Mouse (Mus musculus) forebrain, embryonic 11.5 days (tissue): ENCODE data around the gene Tcp11x2. TPM values are rescaled to one million over a fixed set of nuclear protein-coding genes. Genes with fewer than 3 reads are reported as not detected.

Source experiments
- ATAC-seq: fragments of 200-750 bp; cut with Nextera tagmentation; replicated peaks from 2 replicates; pipeline ENCODE4 v1.8.0; 2017; ENCODE audit warnings: moderate TSS enrichment; ENCODE audit not compliant: low FRiP score
- DNase-seq: peaks from one replicate; pipeline ENCODE4 v3.0.0-alpha.2; 2017; ENCODE audit warnings: low spot score
- H3K27ac ChIP-seq: fragments of 300-500 bp; sonication (generic); 2 replicates; pipeline ENCODE4 v1.5.1; 2014; ENCODE audit warnings: low read depth, low read length
- H3K27me3 ChIP-seq: fragments of 300-500 bp; sonication (generic); 2 replicates; pipeline ENCODE4 v1.6.1; 2014; ENCODE audit warnings: mild to moderate bottlenecking, low read length, mixed read lengths; ENCODE audit not compliant: control insufficient read depth, insufficient read depth
- H3K36me3 ChIP-seq: fragments of 300-500 bp; sonication (generic); 2 replicates; pipeline ENCODE4 v1.6.1; 2014; ENCODE audit warnings: mild to moderate bottlenecking, low read length, moderate library complexity, mixed read lengths; ENCODE audit not compliant: control insufficient read depth, insufficient read depth
- H3K4me1 ChIP-seq: fragments of 300-500 bp; sonication (generic); replicated peaks from 2 replicates; pipeline ENCODE4 v1.6.1; 2014; ENCODE audit warnings: low read length, mixed read lengths; ENCODE audit not compliant: control insufficient read depth, insufficient read depth
- H3K4me2 ChIP-seq: fragments of 300-500 bp; sonication (generic); 2 replicates; pipeline ENCODE4 v1.6.1; 2014; ENCODE audit warnings: low read depth, mild to moderate bottlenecking, low read length, moderate library complexity, mixed read lengths; ENCODE audit not compliant: severe bottlenecking
- H3K4me3 ChIP-seq: fragments of 300-500 bp; sonication (generic); 2 replicates; pipeline ENCODE4 v1.5.1; 2014; ENCODE audit warnings: low read depth, low read length
- H3K9ac ChIP-seq: fragments of 300-500 bp; sonication (generic); 2 replicates; pipeline ENCODE4 v1.6.1; 2014; ENCODE audit warnings: low read length
- H3K9me3 ChIP-seq: fragments of 300-500 bp; sonication (generic); 2 replicates; pipeline ENCODE4 v1.6.1; 2016; ENCODE audit warnings: low read length, mixed read lengths; ENCODE audit not compliant: control insufficient read depth
- WGBS: fragments of 180-500 bp; shearing (Covaris S2); extraction: QIAGEN DNeasy Blood & Tissue Kit; methylation state at CpG from one replicate; pipeline ENCODE4 v1.1.7; 2014; 5-methylcytosine and 5-hydroxymethylcytosine counted together
- polyA plus RNA-seq: library from polyadenylated mRNA; unstranded; fragments of >200 nt; fragmentation: Nextera tagmentation; extraction: Ambion mirVana; gene quantifications from 2 replicates; pipeline ENCODE4 v1.2.1, GENCODE M21; 2014

The Tcp11x2 gene
- not detected in 2 replicates for polyA plus RNA-seq

- Histone ChIP-seq H3K4me2 (no peak within 1 kb of the TSS), H3K36me3 (no peaks in the 10 kb centered on the region), H3K27ac (no peak within 1 kb of the TSS), H3K27me3 (no peaks in the 10 kb centered on the region), H3K4me3 (no peak within 1 kb of the TSS), H3K4me1 (no peaks in the 10 kb centered on the region), H3K9ac (no peak within 1 kb of the TSS), H3K9me3 (no peaks in the 10 kb centered on the region)
- DNase-seq (no peak), ATAC-seq (no peak)
- WGBS = 74% methylated on average over 1 of the region's 1 CpGs
These were observed at the start of gene Tcp11x2 for GRCm38 (mm10) chrX:135693633-135694032. TSS of gene Tcp11x2 (minus strand) at chrX:135693790.

- 19% methylated on average over 7 of the region's 7 CpGs for WGBS
These were observed 49.4 kb upstream of the Tcp11x2 start for GRCm38 (mm10) chrX:135743056-135743355.

GRCm38 (mm10) chrX:135742304-135743055 lies 48.9 kb upstream of the Tcp11x2 start, which contains the start of the genes Armcx5 and Gprasp1:
TSS of gene Armcx5 (plus strand) at chrX:135742733.
TSS of gene Gprasp1 (plus strand) at chrX:135742733.
- peak within 1 kb of the TSS; percentile 66 for H3K27ac ChIP-seq
- no peaks in the 10 kb centered on the region for H3K4me1 ChIP-seq
- ATAC-seq (peak; percentile 98), DNase-seq (peak; percentile 85)
- peak within 1 kb of the TSS; percentile 53 for H3K4me2 ChIP-seq
- H3K4me3 ChIP-seq = peak within 1 kb of the TSS; percentile 50
- 22% methylated on average over 48 of the region's 48 CpGs for WGBS
- H3K27me3 ChIP-seq = no peaks in the 10 kb centered on the region
- H3K36me3 ChIP-seq = no peaks in the 10 kb centered on the region
- H3K9me3 ChIP-seq = no peaks in the 10 kb centered on the region
- H3K9ac ChIP-seq = peak within 1 kb of the TSS; percentile 58

More at GRCm38 (mm10) chrX:135743056-135743355, 49.4 kb upstream of the Tcp11x2 start:
- Histone ChIP-seq H3K27ac (no peak overlapping the region), H3K9me3 (no peaks in the 10 kb centered on the region), H3K4me3 (peak overlapping the region; percentile 50), H3K36me3 (no peaks in the 10 kb centered on the region), H3K9ac (peak overlapping the region; percentile 58), H3K4me1 (no peaks in the 10 kb centered on the region), H3K27me3 (no peaks in the 10 kb centered on the region), H3K4me2 (peak overlapping the region; percentile 53)
- DNase-seq (no peak), ATAC-seq (0 out of 2 replicates have a peak, but pooled peaks have one; percentile 12)

GRCm38 (mm10) chrX:135738730-135739520 lies 45.3 kb upstream of the Tcp11x2 start:
- no peaks in the 10 kb centered on the region for H3K27me3 ChIP-seq
- ATAC-seq = no peak
- no peaks in the 10 kb centered on the region for H3K36me3 ChIP-seq
- 96% methylated on average over 2 of the region's 2 CpGs for WGBS
- no peak overlapping the region for H3K27ac ChIP-seq
- no peaks in the 10 kb centered on the region for H3K4me1 ChIP-seq
- H3K9ac ChIP-seq = no peak overlapping the region
- H3K4me2 ChIP-seq = no peak overlapping the region
- DNase-seq = no peak
- no peaks in the 10 kb centered on the region for H3K9me3 ChIP-seq
- H3K4me3 ChIP-seq = no peak overlapping the region

- DNase-seq (no peak), ATAC-seq (no peak)
- 86% methylated on average over 10 of the region's 10 CpGs for WGBS
- no peaks in the 10 kb centered on the region for H3K4me1 ChIP-seq
- H3K9ac ChIP-seq = no peak within 1 kb of the TSS
- no peaks in the 10 kb centered on the region for H3K36me3 ChIP-seq
- no peaks in the 10 kb centered on the region for H3K9me3 ChIP-seq
- H3K4me3 ChIP-seq = no peak within 1 kb of the TSS
- H3K4me2 ChIP-seq = no peak within 1 kb of the TSS
- no peaks in the 10 kb centered on the region for H3K27me3 ChIP-seq
- H3K27ac ChIP-seq = no peak within 1 kb of the TSS
These were observed 31.6 kb upstream of the Tcp11x2 start, which contains the start of gene Tmsb15a for GRCm38 (mm10) chrX:135725161-135725560. TSS of gene Tmsb15a (minus strand) at chrX:135725261.

- Histone ChIP-seq H3K9ac (no peak overlapping the region), H3K36me3 (no peaks in the 10 kb centered on the region), H3K4me2 (no peak overlapping the region), H3K27me3 (no peaks in the 10 kb centered on the region), H3K9me3 (no peaks in the 10 kb centered on the region), H3K27ac (no peak overlapping the region), H3K4me1 (no peaks in the 10 kb centered on the region), H3K4me3 (no peak overlapping the region)
- no peak for DNase-seq
- WGBS = 92% methylated on average over 2 of the region's 2 CpGs
- ATAC-seq = no peak
These were observed 19.3 kb upstream of the Tcp11x2 start for GRCm38 (mm10) chrX:135712845-135713244.

GRCm38 (mm10) chrX:135704349-135704748 lies 10.8 kb upstream of the Tcp11x2 start:
- no peaks in the 10 kb centered on the region for H3K36me3 ChIP-seq
- no peak overlapping the region for H3K4me3 ChIP-seq
- H3K27me3 ChIP-seq = no peaks in the 10 kb centered on the region
- WGBS = 62% methylated on average over 2 of the region's 2 CpGs
- ATAC-seq = no peak
- H3K4me2 ChIP-seq = no peak overlapping the region
- no peak overlapping the region for H3K9ac ChIP-seq
- H3K9me3 ChIP-seq = no peaks in the 10 kb centered on the region
- H3K4me1 ChIP-seq = no peaks in the 10 kb centered on the region
- no peak overlapping the region for H3K27ac ChIP-seq
- DNase-seq = no peak

- Histone ChIP-seq H3K36me3 (no peaks in the 10 kb centered on the region), H3K9me3 (no peaks in the 10 kb centered on the region), H3K27me3 (no peaks in the 10 kb centered on the region), H3K27ac (no peak overlapping the region), H3K9ac (no peak overlapping the region), H3K4me2 (no peak overlapping the region), H3K4me1 (no peaks in the 10 kb centered on the region), H3K4me3 (no peak overlapping the region)
- 91% methylated on average over 1 of the region's 1 CpGs for WGBS
- ATAC-seq (no peak), DNase-seq (no peak)
These were observed 9.5 kb upstream of the Tcp11x2 start for GRCm38 (mm10) chrX:135703111-135703510.
